Mouse (Mus musculus): ENCODE measurements around the gene Atp6v0e2.
"Not testable (repeated sequence)": the region's sequence is repeated elsewhere in the genome, so short reads cannot be mapped to it uniquely, and the experiment has no call there.

Gene Atp6v0e2

GRCm38 (mm10) chr6:48537105-48537954 is at the start of gene Atp6v0e2:
Atp6v0e2 (plus strand) TSS chr6:48537615.
- DNase-seq, result peak; percentile 86 to 94

- DNase-seq, result peak in 1 of 2 experiments; percentile 14
Measured at GRCm38 (mm10) chr6:48487747-48488725, 49.4 kb upstream of the Atp6v0e2 start.

- no peak for DNase-seq
Measured at GRCm38 (mm10) chr6:48489741-48490140, 47.7 kb upstream of the Atp6v0e2 start.

GRCm38 (mm10) chr6:48491361-48491760 is 46.1 kb upstream of the Atp6v0e2 start:
- DNase-seq, result peak in 1 of 2 experiments; percentile 59

- DNase-seq, result peak; percentile 63 to 90
Measured at GRCm38 (mm10) chr6:48493136-48493730, 44.2 kb upstream of the Atp6v0e2 start.

GRCm38 (mm10) chr6:48497521-48497920 is 39.9 kb upstream of the Atp6v0e2 start:
- peak; percentile 80 to 81 for DNase-seq

GRCm38 (mm10) chr6:48503847-48504240 is 33.6 kb upstream of the Atp6v0e2 start:
- no peak for DNase-seq

- peak; percentile 87 to 92 for DNase-seq
Measured at GRCm38 (mm10) chr6:48504241-48504854, 33.1 kb upstream of the Atp6v0e2 start.

- no peak for DNase-seq
Measured at GRCm38 (mm10) chr6:48508087-48508486, 29.3 kb upstream of the Atp6v0e2 start.

GRCm38 (mm10) chr6:48510426-48510825 is 27.0 kb upstream of the Atp6v0e2 start:
- DNase-seq, result no peak

- DNase-seq, result peak in 1 of 2 experiments; percentile 21
Measured at GRCm38 (mm10) chr6:48511861-48512260, 25.6 kb upstream of the Atp6v0e2 start.

GRCm38 (mm10) chr6:48524882-48525281 is 12.5 kb upstream of the Atp6v0e2 start:
- DNase-seq, result not testable (repeated sequence)

GRCm38 (mm10) chr6:48527901-48528300 is 9.5 kb upstream of the Atp6v0e2 start:
- no peak for DNase-seq

- no peak for DNase-seq
Measured at GRCm38 (mm10) chr6:48529261-48529660, 8.2 kb upstream of the Atp6v0e2 start.

GRCm38 (mm10) chr6:48529871-48530440 is 7.5 kb upstream of the Atp6v0e2 start:
- DNase-seq, result no peak

GRCm38 (mm10) chr6:48530862-48531261 is 6.6 kb upstream of the Atp6v0e2 start:
- no peak for DNase-seq

- no peak for DNase-seq
Measured at GRCm38 (mm10) chr6:48533475-48533874, 3.9 kb upstream of the Atp6v0e2 start.

GRCm38 (mm10) chr6:48534913-48535312 is 2.5 kb upstream of the Atp6v0e2 start:
- DNase-seq, result peak; percentile 35 to 54

- DNase-seq, result no peak
Measured at GRCm38 (mm10) chr6:48536091-48536490, 1.3 kb upstream of the Atp6v0e2 start.

GRCm38 (mm10) chr6:48538841-48539737 is 1.7 kb downstream of the Atp6v0e2 start:
- DNase-seq, result peak; percentile 79 to 91

GRCm38 (mm10) chr6:48539860-48540259 is 2.4 kb downstream of the Atp6v0e2 start:
- DNase-seq, result no peak
